Mouse (Mus musculus): ENCODE measurements at regions not wholly inside any gene's neighbourhood (a gene's known extent, or its start where the extent isn't known, plus 50 kb on each side); places are given as distances from the start of the nearest gene placed in this dataset.

DNA sequence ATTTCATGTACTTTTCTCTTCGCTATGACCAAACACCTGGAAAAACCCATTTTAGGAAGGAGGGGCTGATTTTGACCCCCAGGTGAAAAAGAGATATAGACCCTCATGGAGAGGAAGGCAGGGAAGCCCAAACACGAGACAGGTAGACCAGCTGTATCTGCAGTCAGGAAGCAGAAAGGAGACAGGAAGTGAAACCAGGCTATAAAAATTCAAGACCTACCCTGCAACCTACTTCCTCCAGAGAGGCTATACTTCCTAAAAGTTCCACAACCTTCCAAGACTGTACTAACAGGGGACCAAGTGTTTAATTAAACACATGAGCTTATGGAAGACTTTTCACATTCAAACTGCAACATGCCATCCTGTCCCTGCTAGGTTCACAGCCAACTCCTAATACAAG, 180.9 kb downstream of the Tm2d1 start:
- TF ChIP-seq POLR2A (IDR thresholded peaks at IDR 0.05; ENCODE audit: borderline replicate concordance, control insufficient read depth, low read depth, low read length): no peak
- no peak for TF ChIP-seq CTCF (IDR thresholded peaks at IDR 0.05; ENCODE audit: control insufficient read depth, insufficient read depth, low read length)
